Mouse (Mus musculus) left cerebral cortex, postnatal 14 days (tissue): ENCODE results near the gene Cox4i2. TPM values are rescaled to one million over a fixed set of nuclear protein-coding genes. Genes with fewer than 3 reads are reported as not detected.

Experiments used
- DNase-seq, 2 experiments: peaks; one replicate each; pipeline ENCODE4 v3.0.0; 2021 to 2022; ENCODE audit warnings: low spot score in 2 of 2, mixed read lengths in 1 of 2
- intact Hi-C: fragments of 180-260 bp; cut with DNase I; formaldehyde crosslinking; loops from one replicate; pipeline ENCODE4 v1.15.1; 2025
- total RNA-seq, 2 experiments: library from RNA; stranded (reverse); gene quantifications; 2 replicates each; pipeline ENCODE4 v1.2.3; 2021

Gene Cox4i2
- total RNA-seq, 2 experiments from 2014 or later = 2.3 to 2.8 TPM

- no peak for DNase-seq
- intact Hi-C loops = no loop called here
Observed at GRCm38 (mm10) chr2:152787543-152787942, 33.6 kb downstream of the Cox4i2 start.

GRCm38 (mm10) chr2:152788892-152789421, 35.0 kb downstream of the Cox4i2 start:
- intact Hi-C loops = no loop called here
- DNase-seq = peak; percentile 37 to 52

- intact Hi-C loops = no loop called here
- no peak for DNase-seq
Observed at GRCm38 (mm10) chr2:152789591-152789999, 35.6 kb downstream of the Cox4i2 start.

GRCm38 (mm10) chr2:152792461-152792860, 38.5 kb downstream of the Cox4i2 start:
- intact Hi-C loops = no loop called here
- no peak for DNase-seq

- no peak for DNase-seq
- intact Hi-C loops = no loop called here
Observed at GRCm38 (mm10) chr2:152793381-152793780, 39.4 kb downstream of the Cox4i2 start.

- no peak for DNase-seq
- intact Hi-C loops = no loop called here
Observed at GRCm38 (mm10) chr2:152794281-152794827, 40.4 kb downstream of the Cox4i2 start.

GRCm38 (mm10) chr2:152797589-152797988, 43.6 kb downstream of the Cox4i2 start:
- no peak for DNase-seq
- intact Hi-C loops = no loop called here

GRCm38 (mm10) chr2:152799954-152800761, 46.2 kb downstream of the Cox4i2 start:
- no peak for DNase-seq
- intact Hi-C loops = no loop called here

GRCm38 (mm10) chr2:152800762-152801113, 46.8 kb downstream of the Cox4i2 start:
- no peak for DNase-seq
- intact Hi-C loops = no loop called here

GRCm38 (mm10) chr2:152802303-152802702, 48.3 kb downstream of the Cox4i2 start:
- DNase-seq = no peak
- intact Hi-C loops = no loop called here

- no peak for DNase-seq
- intact Hi-C loops = no loop called here
Observed at GRCm38 (mm10) chr2:152803081-152803480, 49.1 kb downstream of the Cox4i2 start.

GRCm38 (mm10) chr2:152804408-152805110, 50.6 kb downstream of the Cox4i2 start:
- no peak for DNase-seq
- intact Hi-C loops = no loop called here

- intact Hi-C loops = no loop called here
- DNase-seq = no peak
Observed at GRCm38 (mm10) chr2:152805111-152805490, 51.1 kb downstream of the Cox4i2 start.

- intact Hi-C loops = no loop called here
- no peak for DNase-seq
Observed at GRCm38 (mm10) chr2:152806037-152806436, 52.1 kb downstream of the Cox4i2 start.

- intact Hi-C loops = no loop called here
Observed at GRCm38 (mm10) chr2:152808178-152808577, 54.2 kb downstream of the Cox4i2 start.

GRCm38 (mm10) chr2:152810158-152810941, 56.4 kb downstream of the Cox4i2 start:
- peak in 1 of 2 experiments; percentile 42 for DNase-seq

More at GRCm38 (mm10) chr2:152808178-152808577, 54.2 kb downstream of the Cox4i2 start:
- DNase-seq = no peak

GRCm38 (mm10) chr2:152811336-152812165, 57.6 kb downstream of the Cox4i2 start:
- intact Hi-C loops = no loop called here
- no peak for DNase-seq

More at GRCm38 (mm10) chr2:152810158-152810941, 56.4 kb downstream of the Cox4i2 start:
- intact Hi-C loops = no loop called here

GRCm38 (mm10) chr2:152813232-152813631, 59.3 kb downstream of the Cox4i2 start:
- no peak for DNase-seq
- intact Hi-C loops = no loop called here
